Mouse (Mus musculus): ENCODE measurements around the gene Lgals12. TPM values are rescaled to one million over a fixed set of nuclear protein-coding genes. Genes with fewer than 3 reads are reported as not detected.

Gene Lgals12
- polyA plus RNA-seq, 3 experiments from 2014 or later, result not detected

Other genes with a start within 250 kb of the Lgals12 start
- gene Spindoc, start 224.2 kb downstream of the Lgals12 start, polyA plus RNA-seq (2017; shearing (Covaris generic)), result 1 to 10 TPM; 2.8 to 4.4 (median 3.6) TPM
- gene 2700081O15Rik, start 189.6 kb downstream of the Lgals12 start, polyA plus RNA-seq (2017; shearing (Covaris generic)), result under 1 TPM; 0.10 to 0.23 (median 0.15) TPM
- 10 to 100 TPM; 36.0 to 58.3 (median 45.6) TPM for gene Rtn3, start 123.9 kb downstream of the Lgals12 start, polyA plus RNA-seq (2017; shearing (Covaris generic))
- gene Atl3, start 113.2 kb downstream of the Lgals12 start, polyA plus RNA-seq (2017; shearing (Covaris generic)), result 10 to 100 TPM; 21.2 to 26.6 (median 26.2) TPM
- 10 to 100 TPM; 69.4 to 97.5 (median 81.1) TPM for gene Pla2g16, start 49.7 kb downstream of the Lgals12 start, polyA plus RNA-seq (2017; shearing (Covaris generic))
- gene Hrasls5, start 5.3 kb upstream of the Lgals12 start, polyA plus RNA-seq (2017; shearing (Covaris generic)), result not detected
- gene Slc22a19, start 104.1 kb upstream of the Lgals12 start, polyA plus RNA-seq (2017; shearing (Covaris generic)), result not detected
- not detected for gene Slc22a26, start 195.5 kb upstream of the Lgals12 start, polyA plus RNA-seq (2017; shearing (Covaris generic))